Mouse (Mus musculus) liver, embryonic 14.5 days (tissue): ENCODE measurements around the gene Gna12.

Experiments
- CTCF ChIP-seq: IDR thresholded peaks from 2 replicates; pipeline ENCODE4 v1.5.1; 2016; ENCODE audit warnings: antibody characterized with exemption, low read depth, control low read depth
- EP300 ChIP-seq: IDR thresholded peaks from 2 replicates; pipeline ENCODE4 v1.6.1; 2016; ENCODE audit warnings: antibody characterized with exemption, low read depth

GRCm38 (mm10) chr5:140819594-140819993 is 10.6 kb downstream of the Gna12 start:
- no peak for TF ChIP-seq CTCF
- TF ChIP-seq EP300, result no peak
